Mouse (Mus musculus): ENCODE results near the gene Olfr771. TPM values are rescaled to one million over a fixed set of nuclear protein-coding genes. Genes with fewer than 3 reads are reported as not detected.

The Olfr771 gene
- total and polyA plus RNA-seq, 3 experiments: not detected

GRCm38 (mm10) chr10:129117761-129118160, 46.8 kb downstream of the Olfr771 start, which contains the start of gene Olfr769:
TSS of gene Olfr769 (minus strand) at chr10:129117861.
- dilution Hi-C loops (cut with MboI; ENCODE audit: extremely low pct_ligation_motif_present, extremely low pct_unique_long_range_greater_than_20kb, low sequenced_read_pairs): no loop called here
- in situ Hi-C loops (cut with MboI; ENCODE audit: low pct_ligation_motif_present, low pct_unique_long_range_greater_than_20kb, low sequenced_read_pairs): no loop called here

GRCm38 (mm10) chr10:129115146-129115545, 49.4 kb downstream of the Olfr771 start:
- Histone ChIP-seq H3K4me2 (ENCODE audit: insufficient read depth, low read depth, poor library complexity, severe bottlenecking) (no peak overlapping the region), H3K36me3 (replicated peaks in 1 of 2; ENCODE audit: control insufficient read depth in 1 of 2, insufficient read depth in 1 of 2, low read length in 1 of 2) (no peaks in the 10 kb centered on the region), H3K9me3 (replicated peaks; ENCODE audit: low read length) (no peaks in the 10 kb centered on the region), H3K27me3 (replicated peaks) (no peaks in the 10 kb centered on the region), H3K27ac (ENCODE audit: insufficient read depth, low read depth) (no peak overlapping the region), H3K79me2 (replicated peaks; ENCODE audit: control insufficient read depth, extremely low read depth, insufficient read depth, poor library complexity, severe bottlenecking) (no peaks in the 10 kb centered on the region), H3K4me1 (ENCODE audit: control insufficient read depth in 1 of 2, insufficient read depth in 2 of 2) (no peaks in the 10 kb centered on the region), H3K4me3 (replicated peaks in 1 of 3; ENCODE audit: low read depth in 2 of 3, low read length in 2 of 3, poor library complexity in 1 of 3) (no peak overlapping the region), H3K9ac (ENCODE audit: insufficient read depth, low read depth) (no peak overlapping the region)
- TF ChIP-seq ELF1 (IDR thresholded peaks at IDR 0.05; ENCODE audit: low read depth, low read length) (no peak), JUN (IDR thresholded peaks at IDR 0.05; ENCODE audit: insufficient read depth, low read depth, low read length) (no peak), ETS1 (conservative IDR thresholded peaks at IDR 0.05; ENCODE audit: low read depth, low read length) (no peak), CHD2 (IDR thresholded peaks at IDR 0.05; ENCODE audit: low read length) (no peak), TBP (conservative IDR thresholded peaks at IDR 0.05; ENCODE audit: low read depth, low read length) (no peak), SMC3 (IDR thresholded peaks at IDR 0.05; ENCODE audit: low read depth, low read length) (no peak), MAZ (IDR thresholded peaks at IDR 0.05; ENCODE audit: low read depth, low read length) (no peak), NELFE (IDR thresholded peaks at IDR 0.05; ENCODE audit: low read depth, low read length) (no peak), EP300 (IDR thresholded peaks at IDR 0.05; ENCODE audit: low read length) (no peak), POLR2A (IDR thresholded peaks at IDR 0.05; ENCODE audit: low read depth, low read length) (no peak), USF2 (conservative IDR thresholded peaks at IDR 0.05; ENCODE audit: low read depth, low read length) (no peak), RCOR1 (conservative IDR thresholded peaks at IDR 0.05; ENCODE audit: low read depth, low read length) (no peak), ZNF384 (IDR thresholded peaks at IDR 0.05; ENCODE audit: low read depth, low read length) (no peak), ZC3H11A (IDR thresholded peaks at IDR 0.05; ENCODE audit: low read depth, low read length) (no peak)
- DNase-seq (ENCODE audit: extremely low read depth): no peak
- in situ Hi-C loops (cut with MboI; ENCODE audit: low pct_ligation_motif_present, low pct_unique_long_range_greater_than_20kb, low sequenced_read_pairs): no loop called here
- dilution Hi-C loops (cut with MboI; ENCODE audit: extremely low pct_ligation_motif_present, extremely low pct_unique_long_range_greater_than_20kb, low sequenced_read_pairs): no loop called here

More at GRCm38 (mm10) chr10:129117761-129118160, 46.8 kb downstream of the Olfr771 start, which contains the start of gene Olfr769:
- TF ChIP-seq TBP (conservative IDR thresholded peaks at IDR 0.05; ENCODE audit: low read depth, low read length): no peak
- no peak for TF ChIP-seq MAFK (IDR thresholded peaks at IDR 0.05; ENCODE audit: insufficient replicate concordance, low read length)
- no peak for TF ChIP-seq ZNF384 (IDR thresholded peaks at IDR 0.05; ENCODE audit: low read depth, low read length)
- TF ChIP-seq MAZ (IDR thresholded peaks at IDR 0.05; ENCODE audit: low read depth, low read length): no peak
- TF ChIP-seq CHD1 (IDR thresholded peaks at IDR 0.05; ENCODE audit: low read depth, low read length): no peak
- TF ChIP-seq NELFE (IDR thresholded peaks at IDR 0.05; ENCODE audit: low read depth, low read length): no peak
- TF ChIP-seq ZKSCAN1 (IDR thresholded peaks at IDR 0.05; ENCODE audit: borderline replicate concordance, low read depth, low read length): no peak
- TF ChIP-seq RCOR1 (conservative IDR thresholded peaks at IDR 0.05; ENCODE audit: low read depth, low read length): no peak
- TF ChIP-seq RAD21 (IDR thresholded peaks at IDR 0.05; ENCODE audit: low read depth, low read length): no peak
- no peak for TF ChIP-seq MAX (IDR thresholded peaks at IDR 0.05; ENCODE audit: low read length)
- TF ChIP-seq EP300 (IDR thresholded peaks at IDR 0.05; ENCODE audit: low read length): no peak
- TF ChIP-seq BHLHE40 (IDR thresholded peaks at IDR 0.05; ENCODE audit: low read depth, low read length): no peak
- TF ChIP-seq ELF1 (IDR thresholded peaks at IDR 0.05; ENCODE audit: low read depth, low read length): no peak
- no peak for TF ChIP-seq MXI1 (IDR thresholded peaks at IDR 0.05; ENCODE audit: low read depth, low read length)
- TF ChIP-seq SMC3 (IDR thresholded peaks at IDR 0.05; ENCODE audit: low read depth, low read length): no peak
- TF ChIP-seq ETS1 (conservative IDR thresholded peaks at IDR 0.05; ENCODE audit: low read depth, low read length): no peak
- no peak for TF ChIP-seq KAT2A (IDR thresholded peaks at IDR 0.05; ENCODE audit: insufficient replicate concordance, low read length)
- TF ChIP-seq UBTF (IDR thresholded peaks at IDR 0.05; ENCODE audit: low read depth, low read length): no peak
- no peak within 1 kb of the TSS for H3K9ac ChIP-seq (ENCODE audit: insufficient read depth, low read depth)
- H3K36me3 ChIP-seq (replicated peaks in 1 of 2; ENCODE audit: control insufficient read depth in 1 of 2, insufficient read depth in 1 of 2, low read length in 1 of 2): no peaks in the 10 kb centered on the region
- H3K4me2 ChIP-seq (ENCODE audit: insufficient read depth, low read depth, poor library complexity, severe bottlenecking): no peak within 1 kb of the TSS
- DNase-seq (ENCODE audit: extremely low read depth): no peak
- no peaks in the 10 kb centered on the region for H3K4me1 ChIP-seq (ENCODE audit: control insufficient read depth in 1 of 2, insufficient read depth in 2 of 2)
- no peaks in the 10 kb centered on the region for H3K79me2 ChIP-seq (replicated peaks; ENCODE audit: control insufficient read depth, extremely low read depth, insufficient read depth, poor library complexity, severe bottlenecking)
- H3K27ac ChIP-seq (ENCODE audit: insufficient read depth, low read depth): no peak within 1 kb of the TSS
- H3K9me3 ChIP-seq (replicated peaks; ENCODE audit: low read length): no peaks in the 10 kb centered on the region
- H3K27me3 ChIP-seq (replicated peaks): no peaks in the 10 kb centered on the region
- H3K4me3 ChIP-seq (replicated peaks in 1 of 3; ENCODE audit: low read depth in 2 of 3, low read length in 2 of 3, poor library complexity in 1 of 3): no peak within 1 kb of the TSS
